Mouse (Mus musculus): ENCODE measurements around the gene Sfrp4.

DNA sequence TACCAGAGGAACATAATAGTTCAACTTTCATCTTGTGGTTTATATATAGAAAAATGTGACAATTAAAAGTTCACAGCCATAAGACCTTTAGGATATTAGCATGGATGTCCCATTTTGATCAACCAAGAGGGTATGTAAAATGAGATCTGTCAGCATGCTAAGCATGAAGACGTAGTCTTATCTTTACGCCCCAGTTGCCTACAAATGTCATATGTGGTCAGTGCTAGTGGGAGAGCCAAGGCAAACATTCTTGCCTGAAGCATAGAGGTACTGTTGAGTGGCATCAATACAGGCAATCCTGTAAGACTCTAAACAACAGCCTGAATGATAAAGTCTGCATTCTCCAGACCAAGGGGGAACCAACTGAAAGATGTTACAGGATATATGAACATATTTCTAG is 29.5 kb downstream of the Sfrp4 start:
- TF ChIP-seq CTCF (IDR thresholded peaks at IDR 0.05) (no peak), EP300 (IDR thresholded peaks at IDR 0.05) (no peak)
